Mouse (Mus musculus) embryonic stem cell, embryonic (primary cell): ENCODE results near the gene Tpte.

Experiments used
- CTCF ChIA-PET, 4 experiments: fragments of 300-600 bp in 2 of 4; fragments of 350-600 bp in 2 of 4; sonication (Branson Sonifier 250); formaldehyde crosslinking; loops; one replicate each; lab custom pipeline; 2022; ENCODE audit warnings: inconsistent platforms in 2 of 4; lab: Charles Lee
- POLR2A ChIA-PET, 4 experiments: fragments of 300-600 bp in 2 of 4; fragments of 350-600 bp in 2 of 4; sonication (Branson Sonifier 250); formaldehyde crosslinking; loops; one replicate each; lab custom pipeline; 2022; ENCODE audit warnings: antibody characterized with exemption in 4 of 4, inconsistent platforms in 1 of 4; lab: Charles Lee

Tpte gene

GRCm38 (mm10) chr8:22282999-22283491 is at the start of gene Tpte:
Gene Tpte, plus strand, starts transcription at chr8:22283441.
- POLR2A ChIA-PET = interaction anchor here in 1 of 4 experiments (0.6 kb wide), 1 partner anchor 240 kb away, joined by 7 read pairs; no protein-coding TSS in a partner anchor

GRCm38 (mm10) chr8:22242986-22243385 is 40.3 kb upstream of the Tpte start:
- CTCF ChIA-PET = no interaction called here

More at GRCm38 (mm10) chr8:22282999-22283491, at the start of gene Tpte:
- CTCF ChIA-PET = no interaction called here

DNA sequence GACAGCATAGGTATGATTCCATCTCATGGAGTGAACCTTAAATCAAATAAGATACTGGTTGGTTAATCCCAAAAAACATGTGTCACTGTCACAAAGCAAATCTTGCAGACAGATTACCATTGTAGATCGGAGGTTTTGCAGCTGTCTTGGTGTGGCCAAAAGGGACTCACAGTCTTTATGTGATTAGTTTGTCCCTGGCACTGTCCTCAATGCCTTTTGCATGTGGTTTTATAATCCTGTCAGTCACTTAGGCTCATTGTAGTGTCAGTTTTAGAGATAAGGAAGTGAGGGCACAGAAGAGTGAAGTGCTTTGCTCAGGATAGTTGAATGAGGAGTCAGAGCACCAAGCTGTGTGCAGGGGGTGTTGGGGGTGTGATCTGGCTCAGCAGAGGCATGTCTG is 37.6 kb upstream of the Tpte start:
- CTCF ChIA-PET = no interaction called here
- POLR2A ChIA-PET = interaction anchor here in 1 of 4 experiments (0.6 kb wide), 1 partner anchor 513 kb away, joined by 3 read pairs; no protein-coding TSS in a partner anchor

More at GRCm38 (mm10) chr8:22242986-22243385, 40.3 kb upstream of the Tpte start:
- POLR2A ChIA-PET = no interaction called here

DNA sequence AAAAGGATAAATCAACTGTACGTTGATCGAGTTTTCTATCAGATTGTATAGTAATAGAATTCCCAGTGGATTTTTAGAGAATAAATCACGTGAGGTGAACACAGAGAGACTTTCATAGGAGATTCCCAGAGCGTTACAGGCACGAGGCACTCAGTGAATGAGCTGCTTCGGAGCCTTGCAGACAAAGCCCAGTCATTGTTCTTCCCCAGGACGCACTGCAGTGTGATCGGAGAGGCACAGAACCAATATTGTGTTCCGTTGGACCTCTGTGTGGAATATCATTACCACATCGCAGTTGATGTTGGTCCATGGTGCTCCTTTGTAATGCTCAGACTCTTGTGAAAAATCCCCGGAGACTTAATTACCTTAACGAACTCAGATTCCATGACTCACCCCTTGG is 35.3 kb upstream of the Tpte start:
- ChIA-PET CTCF (interaction anchor here in 1 of 4 experiments (0.6 kb wide), 1 partner anchor 22 kb away, joined by 6 read pairs; no protein-coding TSS in a partner anchor), POLR2A (no interaction called here)

DNA sequence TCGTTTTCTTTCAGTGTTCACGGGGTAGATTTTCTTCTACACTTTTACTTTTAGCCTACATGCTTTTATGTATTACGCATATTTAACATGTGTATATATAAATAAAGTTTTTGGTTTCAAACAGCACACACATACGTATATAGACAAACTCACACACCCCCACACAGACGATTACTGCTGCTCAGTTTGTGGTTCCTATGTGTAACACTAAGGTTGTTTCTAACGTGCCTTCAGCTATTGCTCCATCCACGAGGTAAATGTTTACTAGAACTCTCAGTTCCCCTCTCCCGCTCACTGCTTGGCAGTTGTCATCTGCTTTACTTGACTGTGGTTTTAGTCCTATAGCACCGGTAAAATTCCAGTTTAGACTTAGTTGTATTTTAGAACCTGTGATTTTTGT is 34.2 kb upstream of the Tpte start:
- ChIA-PET CTCF (no interaction called here), POLR2A (no interaction called here)

DNA sequence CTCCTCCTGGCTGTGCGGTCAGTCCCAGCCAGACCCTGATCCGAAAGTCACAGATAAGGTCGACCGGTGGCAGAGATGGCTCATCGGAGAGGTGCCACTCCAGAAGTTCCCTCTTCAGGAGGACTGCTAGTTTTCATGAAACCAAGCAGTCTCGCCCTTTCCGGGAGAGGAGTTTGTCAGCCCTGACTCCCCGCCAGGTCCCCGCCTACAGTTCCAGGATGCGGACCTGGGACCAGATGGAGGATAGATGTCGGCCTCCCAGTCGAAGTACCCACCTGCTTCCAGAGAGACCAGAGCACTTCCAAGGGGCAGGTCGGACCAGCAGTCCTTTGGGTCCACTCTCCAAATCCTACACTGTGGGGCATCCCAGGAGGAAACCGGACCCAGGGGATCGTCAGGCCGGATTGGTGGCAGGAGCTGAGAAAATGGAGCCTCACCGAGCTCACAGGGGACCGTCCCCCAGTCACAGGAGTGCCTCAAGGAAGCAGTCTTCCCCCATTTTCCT is 24.2 kb upstream of the Tpte start:
- CTCF ChIA-PET = no interaction called here
- POLR2A ChIA-PET = interaction anchor here in 1 of 4 experiments (1.1 to 1.9 kb wide), 2 partner anchors 66 to 74 kb away, joined by 3 to 9 read pairs; partner anchors contain the start of gene Ckap2

- ChIA-PET CTCF (interaction anchor here in 1 of 4 experiments (0.6 to 0.7 kb wide), 2 partner anchors 67 to 94 kb away, joined by 3 read pairs; partner anchors contain the start of gene Vps36), POLR2A (interaction anchor here in 1 of 4 experiments (0.7 to 1.9 kb wide), 3 partner anchors 66 to 110 kb away, joined by 3 to 9 read pairs (median 3); partner anchors contain the start of gene Ckap2)
Observed at GRCm38 (mm10) chr8:22259531-22259930, 23.7 kb upstream of the Tpte start.

GRCm38 (mm10) chr8:22260091-22260722 is 23.0 kb upstream of the Tpte start:
- ChIA-PET POLR2A (interaction anchor here in 2 of 4 experiments (0.5 to 1.9 kb wide), 3 partner anchors 56 to 109 kb away, joined by 3 to 9 read pairs (median 3); partner anchors contain the start of gene Ckap2 (in 1 of the 2)), CTCF (interaction anchor here in 1 of 4 experiments (0.6 to 0.7 kb wide), 2 partner anchors 68 to 94 kb away, joined by 3 read pairs; partner anchors contain the start of gene Vps36)

GRCm38 (mm10) chr8:22262267-22262666 is 21.0 kb upstream of the Tpte start:
- ChIA-PET CTCF (no interaction called here), POLR2A (interaction anchor here in 1 of 4 experiments (0.6 kb wide), 1 partner anchor 76 kb away, joined by 3 read pairs; the partner anchor contains the start of gene Ckap2)

DNA sequence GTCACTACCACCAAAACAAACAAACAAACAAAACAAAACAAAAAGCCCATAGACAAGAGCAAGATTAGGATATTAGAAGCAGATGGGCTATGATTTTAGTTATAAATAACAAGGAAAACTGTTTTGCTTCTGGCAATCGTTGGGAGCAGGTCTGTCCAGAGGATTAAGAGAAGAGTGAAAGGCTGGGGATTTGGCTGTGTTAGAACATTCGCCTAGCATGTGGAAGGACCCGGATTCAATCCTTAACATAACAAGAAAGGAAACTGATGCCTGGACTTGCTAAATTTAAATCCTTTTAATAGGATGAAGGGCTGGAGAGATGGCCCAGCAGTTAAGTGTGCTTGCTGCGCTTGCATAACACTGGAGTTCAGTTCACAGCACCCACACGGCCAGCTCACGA is 18.9 kb upstream of the Tpte start:
- ChIA-PET POLR2A (no interaction called here), CTCF (no interaction called here)

DNA sequence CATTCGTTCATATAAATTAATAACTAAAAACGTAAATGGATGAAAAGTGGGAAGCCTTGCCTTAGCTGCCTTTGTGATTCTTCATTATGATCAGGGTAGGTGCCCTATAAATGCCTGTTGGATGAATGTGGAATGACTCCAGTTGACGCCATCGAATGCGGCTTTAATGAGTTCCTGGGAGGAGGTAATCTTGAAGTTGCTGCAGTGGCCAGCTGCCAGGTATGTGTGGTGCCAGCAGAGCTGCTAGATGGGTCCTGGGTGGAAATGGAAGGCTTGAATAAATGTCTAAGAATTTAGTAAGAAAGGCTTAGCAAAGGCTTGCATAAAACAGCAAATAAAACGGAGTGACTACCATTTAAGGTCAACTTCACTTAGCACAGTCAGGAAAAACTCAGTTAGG is 18.5 kb upstream of the Tpte start:
- POLR2A ChIA-PET = no interaction called here
- CTCF ChIA-PET = interaction anchor here in 1 of 4 experiments (0.6 kb wide), 2 partner anchors 14 to 116 kb away, joined by 3 read pairs; no protein-coding TSS in a partner anchor

DNA sequence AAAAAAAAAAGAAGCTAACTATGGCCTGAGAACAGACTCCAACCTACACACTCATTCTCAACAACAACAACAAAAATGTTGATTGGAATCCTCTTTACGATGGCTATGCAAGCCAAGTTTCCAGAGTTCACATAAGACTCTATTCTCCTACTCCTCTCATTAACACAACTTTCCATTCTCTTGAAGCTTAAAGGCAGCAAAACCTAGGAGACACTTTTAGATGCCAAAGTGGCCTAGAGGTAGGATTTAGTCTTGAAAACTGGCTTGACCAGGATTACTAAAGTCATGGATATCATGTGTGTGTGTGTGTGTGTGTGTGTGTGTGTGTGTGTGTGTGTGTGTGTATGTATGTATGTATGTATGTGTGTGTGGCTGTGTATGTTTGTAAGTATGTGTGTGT is 18.0 kb upstream of the Tpte start:
- ChIA-PET CTCF (interaction anchor here in 1 of 4 experiments (0.6 kb wide), 2 partner anchors 13 to 116 kb away, joined by 3 read pairs; no protein-coding TSS in a partner anchor), POLR2A (no interaction called here)

DNA sequence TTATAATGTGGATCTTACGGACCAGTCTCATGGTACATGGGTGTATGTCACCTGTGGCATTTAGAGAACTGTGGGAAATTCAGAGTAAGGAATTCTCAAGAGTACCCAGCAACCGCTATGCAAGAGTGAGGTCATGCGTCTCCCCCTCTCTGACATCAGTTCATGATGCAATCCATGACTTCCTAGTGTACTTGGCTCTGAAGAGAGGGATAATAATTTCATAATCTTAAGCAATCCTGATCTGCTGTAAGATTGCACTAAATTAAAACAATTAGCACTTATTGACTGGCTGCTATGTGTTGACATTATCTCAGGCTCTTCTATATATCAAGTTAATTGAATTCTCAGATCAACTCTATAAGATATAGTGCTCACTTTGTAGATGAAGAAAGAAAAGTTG is 16.4 kb upstream of the Tpte start:
- CTCF ChIA-PET = no interaction called here
- POLR2A ChIA-PET = no interaction called here

DNA sequence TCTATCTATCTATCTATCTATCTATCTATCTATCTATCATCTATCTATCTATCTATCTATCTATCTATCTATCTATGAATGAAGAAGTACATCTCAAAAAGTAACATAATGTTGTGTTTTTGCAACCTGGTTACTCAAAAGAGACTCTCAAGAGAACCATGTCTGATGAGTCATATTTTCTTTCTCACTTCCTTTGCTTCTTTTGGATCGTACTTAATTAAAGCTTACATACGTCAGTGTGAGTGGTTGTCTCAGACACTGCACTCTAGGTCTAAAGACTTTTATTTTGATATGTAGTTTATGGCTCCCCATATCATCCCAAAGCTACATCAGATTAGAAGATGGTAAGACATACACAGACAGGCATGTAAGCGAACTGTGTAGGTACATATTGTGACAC is 10.1 kb upstream of the Tpte start:
- ChIA-PET CTCF (interaction anchor here in 2 of 4 experiments (0.6 to 1.2 kb wide), 2 partner anchors 38 to 81 kb away, joined by 3 to 5 read pairs; no protein-coding TSS in a partner anchor), POLR2A (no interaction called here)

- CTCF ChIA-PET = no interaction called here
- POLR2A ChIA-PET = no interaction called here
Observed at GRCm38 (mm10) chr8:22274641-22275040, 8.6 kb upstream of the Tpte start.

DNA sequence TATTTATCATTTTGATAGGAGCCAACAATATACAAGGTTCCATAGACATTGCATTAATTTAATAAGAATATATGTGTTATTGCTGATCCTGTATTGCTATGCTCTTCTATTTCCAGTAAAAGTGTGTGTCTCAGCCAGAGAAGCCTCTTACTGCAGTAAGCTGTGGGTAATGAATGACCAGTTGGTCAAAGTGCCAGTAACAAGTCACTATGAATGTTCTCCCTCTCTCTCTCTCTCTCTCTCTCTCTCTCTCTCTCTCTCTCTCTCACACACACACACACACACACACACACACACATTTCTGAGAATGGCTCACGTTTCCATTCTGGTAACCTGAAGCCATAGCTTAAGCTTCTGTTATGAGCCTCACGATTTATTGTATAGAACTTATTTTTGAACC is 19.1 kb downstream of the Tpte start:
- CTCF ChIA-PET = interaction anchor here in 2 of 4 experiments (0.7 kb wide), 2 partner anchors 36 to 110 kb away, joined by 5 to 7 read pairs; partner anchors contain the start of gene Vps36 (in 1 of the 2)
- POLR2A ChIA-PET = interaction anchor here in 1 of 4 experiments (0.6 kb wide), 1 partner anchor 168 kb away, joined by 4 read pairs; no protein-coding TSS in a partner anchor

GRCm38 (mm10) chr8:22302896-22303306 is 19.7 kb downstream of the Tpte start:
- CTCF ChIA-PET = interaction anchor here in 1 of 4 experiments (0.7 kb wide), 1 partner anchor 111 kb away, joined by 7 read pairs; the partner anchor contains the start of gene Vps36

DNA sequence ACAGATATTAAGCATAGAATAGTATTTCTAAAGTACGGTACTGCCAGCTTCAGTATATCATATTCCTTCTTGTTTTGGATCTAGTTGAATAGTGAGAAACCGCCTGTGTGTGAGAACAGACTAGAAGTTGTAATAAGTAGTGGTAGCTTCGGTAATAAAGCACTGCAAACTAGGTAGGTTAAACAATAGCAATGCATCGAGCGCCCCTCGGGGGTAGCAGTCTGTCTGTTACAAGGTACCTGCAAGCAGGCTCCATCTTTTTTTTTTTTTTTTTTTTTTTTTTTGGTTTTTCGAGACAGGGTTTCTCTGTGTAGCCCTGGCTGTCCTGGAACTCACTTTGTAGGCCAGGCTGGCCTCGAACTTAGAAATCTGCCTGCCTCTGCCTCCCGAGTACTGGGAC is 20.8 kb downstream of the Tpte start:
- POLR2A ChIA-PET = interaction anchor here in 1 of 4 experiments (0.7 kb wide), 1 partner anchor 154 kb away, joined by 5 read pairs; no protein-coding TSS in a partner anchor
- CTCF ChIA-PET = interaction anchor here in 1 of 4 experiments (0.6 kb wide), 1 partner anchor 112 kb away, joined by 3 read pairs; the partner anchor contains the start of gene Vps36

More at GRCm38 (mm10) chr8:22302896-22303306, 19.7 kb downstream of the Tpte start:
- POLR2A ChIA-PET = interaction anchor here in 2 of 4 experiments (0.6 kb wide), 2 partner anchors 167 to 241 kb away, joined by 4 to 6 read pairs; no protein-coding TSS in a partner anchor

- ChIA-PET CTCF (no interaction called here), POLR2A (no interaction called here)
Observed at GRCm38 (mm10) chr8:22306999-22307398, 23.8 kb downstream of the Tpte start.
